Mouse (Mus musculus): ENCODE measurements around the gene Pdlim4. TPM values are rescaled to one million over a fixed set of nuclear protein-coding genes. Genes with fewer than 3 reads are reported as not detected.
"Not testable (repeated sequence)": the region's sequence is repeated elsewhere in the genome, so short reads cannot be mapped to it uniquely, and the experiment has no call there.

Pdlim4 gene
- total RNA-seq, 2 experiments from 2014 or later: 11.8 to 13.2 TPM

DNA sequence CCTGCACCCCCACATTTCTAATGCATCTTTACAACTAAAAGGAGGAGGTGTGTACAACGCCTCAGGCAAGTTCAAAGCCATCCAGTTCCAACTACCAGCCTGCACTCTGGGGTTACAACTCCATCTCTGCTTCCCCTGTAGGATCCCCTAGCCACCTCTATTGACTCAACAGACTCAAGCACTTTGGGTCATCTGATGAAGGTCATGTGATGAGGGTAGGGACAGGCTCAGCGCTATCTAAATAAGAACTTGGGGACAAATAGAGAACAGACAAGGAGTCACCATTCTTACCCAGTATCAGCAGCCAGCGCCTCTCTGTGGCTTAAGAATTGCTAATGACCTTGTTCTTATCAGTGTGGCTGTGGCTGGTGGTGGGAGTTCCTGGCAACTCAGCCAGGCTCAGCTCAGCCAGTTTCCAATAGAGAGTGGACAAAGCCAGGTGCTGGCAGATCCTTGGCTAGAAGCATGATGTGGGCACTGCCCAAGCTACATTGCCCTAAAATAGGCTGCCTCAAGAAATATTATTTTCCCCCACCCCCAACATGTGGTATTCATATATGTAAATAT, 4.3 kb downstream of the Pdlim4 start:
- intact Hi-C loops (cut with DNase I): no loop called here
- no peak for DNase-seq (ENCODE audit: low spot score in 2 of 2)

DNA sequence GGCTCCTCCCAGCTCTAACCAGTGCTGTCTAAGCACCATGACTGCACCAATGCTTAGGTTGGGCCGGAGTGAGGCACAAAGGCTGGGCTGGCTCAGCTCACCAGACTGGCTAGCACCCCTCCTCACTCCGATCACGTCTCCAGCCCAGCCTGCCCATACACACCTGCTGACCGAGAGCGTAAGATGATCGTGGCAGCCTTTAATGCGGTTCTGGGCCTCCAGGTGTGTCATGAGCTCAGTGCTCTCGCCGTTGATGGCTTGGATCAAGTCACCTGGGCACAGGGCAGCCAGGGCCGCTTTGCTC, 5.4 kb downstream of the Pdlim4 start:
- intact Hi-C loops (cut with DNase I): no loop called here
- no peak for DNase-seq (ENCODE audit: low spot score in 2 of 2)

DNA sequence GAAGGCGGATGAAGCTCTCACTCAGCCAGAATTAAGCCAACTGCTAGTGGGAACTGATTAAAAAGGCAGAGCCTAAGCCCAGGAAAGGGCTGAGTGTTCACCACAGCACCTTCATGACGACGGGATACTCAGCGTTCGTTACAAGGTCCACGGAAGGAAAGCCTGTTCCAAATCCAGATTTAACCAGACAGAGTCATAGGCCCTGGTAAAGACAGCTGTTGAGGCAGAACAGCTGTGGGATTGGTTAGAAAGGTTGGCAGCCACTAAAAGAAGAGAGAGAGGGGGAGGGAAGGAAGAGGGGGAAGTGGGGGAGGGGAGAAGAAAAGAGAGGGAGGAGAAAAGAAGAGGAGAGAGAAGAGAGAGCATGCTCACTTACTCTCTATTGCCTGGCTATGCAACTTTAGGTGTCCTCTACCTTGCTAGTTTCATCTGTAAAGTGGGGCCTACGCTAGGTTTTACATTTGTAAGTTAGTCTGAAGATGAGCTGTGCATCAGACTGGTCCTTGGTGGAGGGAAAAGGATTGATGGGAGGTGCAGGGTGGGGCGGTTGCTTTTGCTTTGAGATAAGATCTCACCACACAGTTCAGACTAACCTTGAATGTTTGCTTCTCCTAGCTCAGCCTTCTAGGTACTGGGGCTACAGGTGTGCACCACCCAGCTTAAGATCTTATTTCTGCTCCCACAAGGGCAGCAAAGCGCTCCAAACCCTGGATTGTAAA, 5.9 kb downstream of the Pdlim4 start:
- DNase-seq (ENCODE audit: low spot score in 2 of 2): no peak
- intact Hi-C loops (cut with DNase I): no loop called here

DNA sequence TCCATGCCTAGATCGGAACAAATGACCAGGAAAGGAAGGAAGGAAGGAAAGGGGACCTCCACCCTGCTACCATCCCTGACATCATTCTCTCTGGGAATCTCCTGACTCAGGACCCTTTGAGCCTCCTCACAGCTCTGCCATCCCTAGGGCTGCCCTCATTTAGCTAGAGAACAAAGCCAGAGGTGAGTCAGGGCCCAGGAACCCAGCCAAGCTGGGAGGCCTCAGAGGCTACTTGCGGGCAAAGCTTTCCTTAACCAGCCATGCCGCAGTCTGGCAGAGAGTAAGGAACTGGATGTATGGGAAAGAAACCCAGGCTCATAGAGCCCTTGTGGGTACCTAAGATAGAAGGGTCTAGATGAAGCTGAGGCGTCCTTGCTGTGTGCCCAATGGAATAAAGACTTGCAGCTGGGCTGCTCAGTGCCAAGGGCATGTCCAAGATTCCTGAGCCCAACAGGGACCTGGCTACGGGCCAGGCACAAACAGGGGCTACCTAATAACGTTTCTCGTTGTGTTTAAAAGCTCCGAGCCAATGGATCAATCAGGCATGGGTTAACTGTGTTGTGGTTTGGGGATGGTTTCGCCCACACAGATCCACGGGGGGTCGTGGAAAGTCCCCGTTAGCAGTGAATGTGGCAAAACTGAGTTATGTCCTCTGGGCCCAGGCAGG, 6.6 kb downstream of the Pdlim4 start:
- intact Hi-C loops (cut with DNase I): no loop called here
- no peak for DNase-seq (ENCODE audit: low spot score in 2 of 2)

DNA sequence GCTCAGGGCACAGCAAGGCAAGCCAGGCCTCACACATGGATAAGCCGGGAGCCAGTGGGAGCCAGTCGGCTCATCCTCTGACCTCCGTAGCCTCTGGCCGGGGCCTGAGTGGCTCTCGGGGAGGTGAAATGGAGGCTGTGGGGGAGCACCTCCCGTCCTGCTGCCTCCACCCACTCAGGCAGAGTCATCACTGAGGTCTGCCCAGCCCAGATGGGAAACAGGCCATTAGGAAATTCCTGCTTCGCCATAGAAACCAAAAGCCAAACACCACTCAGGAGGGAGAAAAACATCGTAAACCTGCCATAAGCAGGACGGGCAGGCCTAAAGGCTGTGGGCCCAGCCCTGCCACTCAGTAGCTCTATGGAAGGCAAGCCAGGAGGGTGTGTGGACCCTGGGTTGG, 8.5 kb downstream of the Pdlim4 start:
- intact Hi-C loops (cut with DNase I): no loop called here
- DNase-seq (ENCODE audit: low spot score in 2 of 2): no peak

DNA sequence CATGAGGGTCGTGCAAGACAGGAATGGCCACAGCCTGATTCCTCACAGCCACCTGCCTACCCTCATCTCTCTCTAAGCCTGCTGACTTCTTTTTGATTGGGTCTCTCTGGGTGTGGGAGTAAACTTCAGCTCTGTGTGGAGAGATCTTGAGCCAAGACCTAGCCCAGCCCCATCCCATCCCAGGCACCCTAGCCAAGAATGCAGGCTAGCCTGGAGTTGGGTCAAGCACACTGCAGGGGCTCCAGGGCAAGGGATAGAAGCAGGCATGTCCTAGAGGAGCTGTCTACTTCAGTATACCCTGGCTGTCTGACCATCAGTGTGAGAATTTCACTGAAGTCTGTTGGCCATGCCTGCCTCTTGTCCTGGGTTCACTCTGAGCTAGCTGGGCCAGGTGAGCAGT, 9.3 kb downstream of the Pdlim4 start:
- intact Hi-C loops (cut with DNase I): no loop called here
- no peak for DNase-seq (ENCODE audit: low spot score in 2 of 2)

DNA sequence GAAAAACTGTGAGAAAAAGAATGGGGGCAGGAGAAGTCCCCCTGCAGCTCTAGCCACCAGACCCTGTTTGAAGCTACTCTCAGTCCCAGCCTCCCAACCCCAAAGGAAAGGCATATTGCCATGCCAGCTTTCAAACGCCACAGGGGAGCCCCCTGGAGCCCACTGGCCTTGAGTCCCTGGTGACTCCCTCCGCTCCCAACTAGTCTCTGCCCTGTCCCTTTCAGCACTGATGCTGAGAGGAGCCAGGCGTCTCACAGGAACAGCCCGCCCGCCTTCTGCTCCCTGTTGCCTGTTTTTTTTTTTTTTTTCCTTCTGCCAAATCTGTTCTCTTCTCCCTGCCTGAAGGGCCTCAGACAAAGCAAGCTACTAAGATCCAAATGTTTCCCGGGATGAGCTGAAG, 10.2 kb downstream of the Pdlim4 start:
- peak in 1 of 2 experiments; percentile 36 for DNase-seq (ENCODE audit: low spot score in 2 of 2)
- intact Hi-C loops (cut with DNase I): no loop called here

DNA sequence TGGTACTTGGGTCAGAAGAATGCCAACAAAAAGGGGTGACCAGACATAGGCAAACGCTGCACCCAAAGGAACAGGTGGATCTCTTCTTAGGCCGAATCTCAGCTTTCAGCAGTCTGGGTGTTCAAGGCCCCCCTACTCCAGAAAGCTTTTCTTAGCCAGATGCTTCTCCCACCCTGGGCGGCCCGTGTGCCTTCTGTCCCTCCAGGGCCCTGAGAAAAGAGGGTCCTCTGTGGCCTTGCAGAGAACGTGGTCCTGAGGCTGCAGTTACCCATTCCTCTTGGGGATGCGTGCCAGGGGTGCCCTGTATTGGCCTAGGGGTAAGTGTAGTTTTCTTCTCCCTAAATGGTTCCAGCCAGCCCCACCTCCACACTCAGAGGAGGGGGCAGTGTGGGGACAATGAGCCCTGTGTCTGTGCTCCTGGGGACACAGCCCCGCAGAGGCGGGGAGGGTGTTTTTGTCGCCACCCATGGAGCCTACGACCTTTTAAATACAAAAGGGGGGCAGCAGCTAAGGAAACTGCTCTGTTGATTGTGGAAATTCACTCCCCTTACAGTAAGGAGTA, 10.7 kb downstream of the Pdlim4 start:
- intact Hi-C loops (cut with DNase I): no loop called here
- DNase-seq (ENCODE audit: low spot score in 2 of 2): peak in 1 of 2 experiments; percentile 8

DNA sequence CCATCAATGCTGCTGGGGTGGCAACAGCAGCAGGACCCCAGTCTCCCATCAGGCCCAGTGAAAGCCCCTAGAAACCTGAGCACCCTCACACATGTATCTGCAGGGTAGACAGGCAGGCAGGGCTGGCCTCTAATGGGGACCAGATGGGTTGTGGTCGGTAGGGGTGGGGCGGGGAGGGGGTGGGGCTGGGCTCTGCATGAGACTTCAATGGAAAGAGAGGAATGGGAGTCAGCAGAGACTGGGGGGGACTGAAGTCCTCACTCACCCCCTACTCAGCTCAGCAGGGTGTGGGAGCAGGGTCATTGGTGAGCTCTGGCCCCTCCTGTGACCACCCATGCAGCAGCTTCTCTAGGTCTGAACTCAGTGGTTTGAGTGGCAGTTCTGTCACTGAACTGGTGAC, 11.4 kb downstream of the Pdlim4 start:
- DNase-seq (ENCODE audit: low spot score in 2 of 2): no peak
- intact Hi-C loops (cut with DNase I): no loop called here

DNA sequence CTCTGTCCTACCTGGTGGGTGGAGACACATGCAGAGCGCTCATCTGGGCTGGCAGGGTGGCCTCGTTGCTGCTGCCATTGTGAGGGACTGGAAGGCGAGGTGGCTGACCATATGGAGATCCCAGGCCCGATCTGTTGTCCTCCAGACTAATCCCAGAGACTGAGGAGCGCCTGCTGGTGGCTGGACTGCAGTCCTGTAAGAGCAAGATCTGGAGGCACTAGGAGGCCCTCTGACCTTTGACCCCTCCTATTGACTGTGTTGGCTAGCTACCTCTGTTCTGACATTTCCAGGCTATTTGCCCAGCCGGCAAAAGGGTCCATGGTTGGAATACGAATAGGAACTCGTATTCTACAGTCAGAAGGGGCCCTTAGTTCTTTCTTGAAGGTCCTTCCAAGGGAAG, 12.7 kb downstream of the Pdlim4 start:
- DNase-seq (ENCODE audit: low spot score in 2 of 2): peak in 1 of 2 experiments; percentile 20
- intact Hi-C loops (cut with DNase I): no loop called here

DNA sequence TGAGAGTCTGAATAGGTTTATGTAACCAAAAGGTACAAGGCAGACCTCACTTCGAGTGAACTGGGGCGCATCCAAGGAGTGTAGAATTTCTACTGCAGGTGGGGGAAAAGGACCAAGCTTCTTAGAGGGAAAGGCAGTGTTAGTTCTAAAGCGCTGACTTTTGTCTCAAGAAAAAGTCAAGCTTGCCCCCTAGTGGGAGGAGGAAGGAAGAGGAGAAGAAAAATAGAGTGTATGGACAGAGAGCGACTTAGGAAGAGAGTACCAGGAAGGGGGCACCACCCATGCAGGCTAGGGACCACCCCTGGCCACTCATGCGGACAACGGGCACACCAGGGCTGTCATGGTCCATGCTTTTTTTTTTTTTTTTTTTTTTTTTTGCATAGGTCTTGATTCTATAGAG, 14.6 kb downstream of the Pdlim4 start:
- intact Hi-C loops (cut with DNase I): loop anchor here (1.0 to 5.0 kb wide), 2 partner anchors 52 to 122 kb away; no protein-coding TSS in a partner anchor
- DNase-seq (ENCODE audit: low spot score in 2 of 2): peak; percentile 54 to 76

DNA sequence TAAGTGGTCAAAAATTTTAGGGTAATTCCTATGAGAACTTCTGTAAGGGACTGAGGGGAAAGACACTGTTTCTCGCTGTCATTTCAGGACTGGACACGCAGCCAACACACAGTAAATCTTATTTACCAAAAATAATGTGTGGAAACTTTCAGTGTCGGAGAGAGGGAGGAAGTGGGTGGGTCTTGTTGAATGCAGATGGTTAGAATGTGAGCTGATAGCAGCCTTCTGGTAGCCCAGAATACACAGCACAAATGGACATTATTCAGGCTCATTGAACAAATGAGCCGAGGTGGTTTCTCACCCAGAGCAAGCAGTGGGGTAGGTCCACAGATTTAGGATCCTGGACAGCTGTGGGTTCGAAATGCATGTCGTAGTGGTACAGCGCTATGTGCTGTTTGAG, 15.7 kb downstream of the Pdlim4 start:
- intact Hi-C loops (cut with DNase I): loop anchor here (5.0 kb wide), 1 partner anchor 121 kb away; no protein-coding TSS in a partner anchor
- peak in 1 of 2 experiments; percentile 51 for DNase-seq (ENCODE audit: low spot score in 2 of 2)

DNA sequence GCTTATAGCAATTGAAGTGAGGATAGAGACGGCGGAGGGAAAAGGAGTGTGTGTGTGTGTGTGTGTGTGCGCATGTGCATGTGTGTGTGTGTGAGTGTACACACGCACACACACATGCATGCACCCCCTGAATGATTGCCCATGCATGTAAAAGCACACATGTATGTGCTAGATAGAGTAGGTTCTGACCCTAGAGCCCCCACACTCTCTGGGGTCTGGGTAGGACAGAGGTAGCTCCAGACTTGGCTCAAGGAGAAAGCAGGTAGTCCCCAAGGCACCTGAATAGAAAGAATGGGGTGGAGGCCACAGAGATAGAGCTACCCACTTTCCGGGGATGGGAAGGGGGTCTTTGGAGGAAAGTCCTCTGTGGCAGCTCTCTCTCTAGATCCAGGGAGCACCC, 16.7 kb downstream of the Pdlim4 start:
- DNase-seq (ENCODE audit: low spot score in 2 of 2): no peak
- intact Hi-C loops (cut with DNase I): loop anchor here (5.0 kb wide), 1 partner anchor 120 kb away; no protein-coding TSS in a partner anchor

DNA sequence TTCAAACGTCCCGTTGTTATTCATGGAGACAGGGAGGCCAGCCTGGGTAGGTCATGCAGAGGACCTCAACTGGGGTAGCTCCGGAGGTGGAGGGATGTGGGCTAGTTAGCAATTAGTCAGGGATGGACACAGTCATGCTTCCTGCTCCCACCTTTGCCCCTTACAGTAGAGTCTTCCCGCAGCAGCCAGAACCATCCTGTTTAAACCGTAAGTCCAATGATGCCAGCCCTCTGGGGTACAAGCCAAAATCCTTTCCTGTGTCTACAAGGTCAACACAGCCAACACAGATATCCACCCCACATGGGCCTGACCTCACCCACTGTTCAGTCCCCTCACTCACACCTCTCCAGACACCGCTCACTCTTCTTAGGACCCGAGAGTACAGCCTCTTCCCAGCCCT, 17.7 kb downstream of the Pdlim4 start:
- intact Hi-C loops (cut with DNase I): loop anchor here (5.0 kb wide), 1 partner anchor 119 kb away; no protein-coding TSS in a partner anchor
- DNase-seq (ENCODE audit: low spot score in 2 of 2): no peak

DNA sequence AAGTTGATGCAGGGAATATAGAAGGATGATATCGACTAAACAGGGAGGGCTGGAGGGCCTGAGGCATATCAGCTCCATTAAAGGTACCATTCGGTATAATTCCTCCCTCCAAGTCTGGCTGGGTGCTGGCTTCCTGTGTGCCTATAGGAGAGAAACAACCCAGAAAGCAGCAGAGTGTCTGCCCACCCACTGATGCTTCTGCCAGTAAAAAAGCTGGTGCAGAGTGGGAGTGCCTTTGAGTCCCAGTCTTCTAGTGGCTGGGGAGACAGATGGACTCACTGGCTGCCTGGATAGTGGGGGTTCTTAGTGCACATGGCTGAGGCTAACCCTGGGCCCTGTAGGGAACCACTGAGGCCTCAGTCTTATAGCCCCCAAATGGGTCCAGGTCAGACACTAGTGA, 18.6 kb downstream of the Pdlim4 start:
- DNase-seq (ENCODE audit: low spot score in 2 of 2): peak in 1 of 2 experiments; percentile 75
- intact Hi-C loops (cut with DNase I): loop anchor here (5.0 kb wide), 1 partner anchor 118 kb away; no protein-coding TSS in a partner anchor

DNA sequence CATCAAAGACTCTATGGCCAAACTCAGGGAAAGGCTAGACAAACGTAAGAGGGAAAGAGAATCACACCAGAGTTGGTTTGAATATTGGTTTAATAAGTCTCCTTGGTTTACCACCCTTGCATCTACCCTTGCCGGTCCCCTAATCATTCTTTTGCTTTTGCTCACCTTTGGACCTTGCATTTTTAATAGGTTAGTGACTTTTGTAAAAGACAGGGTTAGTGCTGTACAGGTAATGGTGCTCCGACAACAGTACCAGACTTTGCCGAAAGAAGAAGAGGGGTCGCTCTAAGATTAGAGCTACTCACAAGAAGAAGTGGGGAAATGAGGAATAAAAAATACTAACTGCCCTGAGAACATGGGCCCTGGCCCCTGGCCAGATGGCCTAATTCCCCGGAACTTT, 28.1 kb downstream of the Pdlim4 start:
- DNase-seq (ENCODE audit: low spot score in 2 of 2): no peak
- intact Hi-C loops (cut with DNase I): no loop called here

DNA sequence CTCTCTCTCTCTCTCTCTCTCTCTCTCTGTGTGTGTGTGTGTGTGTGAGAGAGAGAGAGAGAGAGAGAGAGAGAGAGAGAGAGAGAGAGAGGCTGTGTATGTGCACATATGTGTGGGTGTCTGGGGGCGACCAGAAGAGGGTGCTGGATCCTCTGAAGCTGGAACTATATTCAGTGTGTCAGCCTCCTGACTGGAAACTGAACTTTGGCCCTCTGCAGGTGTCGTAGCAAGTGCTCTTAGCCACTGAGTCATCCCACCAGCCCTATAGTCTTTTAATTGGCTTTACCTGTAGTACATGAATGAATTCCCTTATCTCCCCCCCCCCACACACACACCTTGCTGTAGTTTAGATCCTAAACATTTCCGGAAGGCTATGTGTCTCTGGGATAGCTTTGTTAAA, 35.9 kb downstream of the Pdlim4 start:
- intact Hi-C loops (cut with DNase I); DNase-seq (ENCODE audit: low spot score in 2 of 2): not testable (repeated sequence)

DNA sequence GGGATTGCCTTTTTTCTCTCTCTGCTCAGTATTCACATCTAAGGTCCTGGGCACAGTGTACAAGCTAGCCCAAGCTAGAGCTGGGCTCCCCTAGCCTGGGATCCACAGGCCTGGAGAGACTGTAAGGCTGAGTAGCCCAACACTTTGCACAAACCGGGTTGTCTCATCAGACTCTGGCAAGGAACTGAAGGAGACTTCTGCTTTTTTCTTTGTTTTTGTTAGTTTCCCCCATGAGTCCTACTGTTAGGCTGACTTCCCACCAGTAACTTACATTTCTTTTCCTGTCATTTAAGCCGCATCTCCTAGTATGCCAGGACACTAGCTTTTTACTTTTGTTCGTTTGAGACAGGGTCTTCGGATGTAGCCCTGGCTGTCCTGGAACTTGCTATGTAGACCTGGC, 39.8 kb downstream of the Pdlim4 start:
- intact Hi-C loops (cut with DNase I): no loop called here

DNA sequence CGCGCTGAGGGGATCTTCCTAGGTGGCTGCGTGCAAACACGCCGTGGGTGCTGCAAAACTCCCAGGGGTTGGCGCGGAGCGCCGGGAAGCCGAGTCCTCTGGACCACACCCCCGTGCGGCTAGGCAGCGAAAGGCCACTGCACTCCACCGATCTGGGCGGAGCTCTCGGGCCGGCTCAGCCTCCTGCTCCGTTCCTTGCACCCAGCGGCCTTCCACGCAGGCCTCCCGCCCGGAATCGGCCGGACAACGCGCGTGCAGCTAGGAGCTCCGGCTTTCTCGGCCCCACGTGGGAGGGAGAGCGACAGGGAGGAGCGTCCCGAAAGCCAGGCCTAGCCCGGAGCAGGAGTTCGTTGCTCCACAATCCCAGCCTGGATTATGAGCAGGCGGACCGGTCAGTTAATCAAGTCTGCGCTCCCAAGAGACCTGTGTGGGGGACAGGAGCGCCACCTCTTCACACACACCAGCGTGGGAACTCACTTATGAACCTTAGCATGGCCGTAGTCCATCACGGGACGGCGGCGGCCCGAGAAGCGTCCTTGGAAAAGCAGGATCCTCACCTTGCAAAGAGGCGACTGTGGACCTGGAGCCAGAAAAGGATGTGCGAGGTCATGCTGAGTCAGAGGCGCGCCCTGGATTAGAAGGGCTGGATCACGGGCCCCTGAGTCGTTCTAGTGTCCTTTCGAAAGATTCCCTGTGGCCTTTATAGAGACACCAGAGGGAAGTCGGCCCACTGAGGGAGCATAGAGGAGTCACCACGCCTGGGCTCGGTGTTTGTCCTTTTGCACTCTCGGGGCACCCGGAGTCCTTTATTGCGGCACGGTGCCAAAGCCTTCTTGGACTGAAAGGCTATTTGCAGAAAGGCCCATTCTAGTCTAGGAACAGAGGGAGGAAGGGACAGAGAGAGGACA, 40.5 kb downstream of the Pdlim4 start, which contains the start of gene Slc22a4:
Slc22a4 (minus strand) TSS at position 47 of the 908 bp plus-strand sequence.
- intact Hi-C loops (cut with DNase I): no loop called here
- DNase-seq (ENCODE audit: low spot score in 2 of 2): peak; percentile 50 to 70

More for the DNA sequence above, 39.8 kb downstream of the Pdlim4 start:
- no peak for DNase-seq (ENCODE audit: low spot score in 2 of 2)

Data from left cerebral cortex, postnatal 25 days (tissue).